Comparison of ENCODE assay signal across 9 mouse cellular contexts in the genomic region with DNA sequence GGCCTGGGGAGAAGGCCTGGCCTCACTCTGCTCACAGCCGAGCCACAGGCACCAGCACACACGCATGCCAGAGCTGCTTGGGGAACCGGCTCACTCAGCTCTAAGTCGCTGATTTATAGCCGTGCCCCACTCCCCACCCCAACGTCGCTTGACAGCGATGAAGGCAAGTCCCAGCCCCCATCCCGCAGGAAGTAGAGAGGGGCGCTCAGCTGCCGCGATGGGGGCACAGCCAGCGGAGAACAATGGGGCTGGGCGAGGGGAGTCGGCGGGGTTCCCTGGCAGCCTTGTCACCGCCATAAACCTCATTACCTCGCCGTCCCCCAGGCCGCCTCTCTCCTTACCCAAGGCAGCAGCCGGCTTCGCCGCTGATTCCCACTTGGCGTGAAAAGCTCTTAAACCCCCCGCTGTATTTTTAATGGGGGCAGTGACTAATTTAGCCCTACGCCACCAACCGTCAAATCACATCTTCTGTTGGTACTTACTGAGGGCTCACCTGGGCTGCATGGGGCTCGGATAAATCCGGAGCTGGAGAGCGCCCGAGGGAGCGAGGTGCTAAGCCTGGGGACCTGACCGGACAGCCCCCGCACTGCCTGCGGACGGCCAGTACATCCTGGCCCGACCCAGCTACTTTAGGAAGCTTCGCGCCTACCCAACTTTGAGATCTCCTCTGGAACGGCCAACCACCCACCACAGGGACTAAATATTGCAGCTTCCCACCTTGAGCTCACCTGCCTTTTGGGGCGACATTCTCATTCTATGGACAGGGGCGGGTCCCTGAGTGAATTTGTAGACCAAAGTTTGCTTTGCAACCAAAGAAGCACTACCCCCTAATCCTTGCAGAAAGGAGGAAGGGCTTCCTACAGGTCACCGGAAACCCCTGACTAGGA.
DNase-seq lines count a peak whose midpoint lies in the region; ATAC-seq and TF ChIP-seq lines count a peak whose summit lies in the region.
"Had no signal": no experiment of that assay in that cellular context is flagged by ENCODE, and none has a peak within 500 bp of the region (broad histone marks: within the 10 kb centered on the region; RNA-seq: fewer than 3 reads in every experiment).

No protein-coding gene starts in this region.

- H3K4me2 ChIP-seq in lung, embryonic 14.5 days, result peak overlapping the region; percentile 61
- H3K4me2 ChIP-seq in embryonic facial prominence, embryonic 12.5 days (replicated peaks), result peak overlapping the region; percentile 49
- peak overlapping the region; percentile 30 for H3K4me2 ChIP-seq in intestine, postnatal 0 days (replicated peaks; ENCODE audit: low read depth)
- peak overlapping the region; percentile 57 for H3K4me2 ChIP-seq in neural tube, embryonic 15.5 days

- peaks cover 37% of the 10 kb centered on the region for H3K27me3 ChIP-seq in lung, embryonic 14.5 days (ENCODE audit: insufficient read depth, low read length)
- H3K27me3 ChIP-seq in embryonic facial prominence, embryonic 12.5 days, result peaks cover 33% of the 10 kb centered on the region
- H3K27me3 ChIP-seq in intestine, postnatal 0 days (replicated peaks; ENCODE audit: control insufficient read depth, insufficient read depth, low read length), result peaks cover 48% of the 10 kb centered on the region
- no peaks in the 10 kb centered on the region; the same call in 1 of the 2 replicates for H3K27me3 ChIP-seq in neural tube, embryonic 15.5 days (replicated peaks)

- no peaks in the 10 kb centered on the region for H3K36me3 ChIP-seq in lung, embryonic 14.5 days (ENCODE audit: insufficient read depth)
- H3K36me3 ChIP-seq in embryonic facial prominence, embryonic 12.5 days, result no peaks in the 10 kb centered on the region
- H3K36me3 ChIP-seq in intestine, postnatal 0 days (ENCODE audit: control insufficient read depth, insufficient read depth), result no peaks in the 10 kb centered on the region
- H3K36me3 ChIP-seq in neural tube, embryonic 15.5 days, result no peaks in the 10 kb centered on the region

- peak; percentile 41 for DNase-seq in lung, embryonic 14.5 days
- DNase-seq in lung, postnatal 4 days, result no peak
- DNase-seq in adrenal gland, adult 2 months, result no peak
- DNase-seq in adrenal gland, postnatal 25 days, result no peak

- peaks cover 25% of the 10 kb centered on the region for H3K4me1 ChIP-seq in lung, embryonic 14.5 days (ENCODE audit: insufficient read depth)
- peaks cover 45% of the 10 kb centered on the region for H3K4me1 ChIP-seq in embryonic facial prominence, embryonic 12.5 days
- no peaks in the 10 kb centered on the region for H3K4me1 ChIP-seq in intestine, postnatal 0 days (replicated peaks; ENCODE audit: control insufficient read depth, insufficient read depth, low read length)
- peaks cover 58% of the 10 kb centered on the region for H3K4me1 ChIP-seq in neural tube, embryonic 15.5 days

- TF ChIP-seq CTCF in lung, embryonic 14.5 days (IDR thresholded peaks at IDR 0.05; ENCODE audit: low read depth), result no peak
- no peak for TF ChIP-seq CTCF in intestine, postnatal 0 days (IDR thresholded peaks at IDR 0.05; ENCODE audit: low read depth)

- ATAC-seq in lung, embryonic 14.5 days (ENCODE audit: insufficient read depth), result no peak
- no peak for ATAC-seq in embryonic facial prominence, embryonic 12.5 days (ENCODE audit: insufficient number of reproducible peaks, insufficient read depth, low FRiP score, low TSS enrichment)
- ATAC-seq in intestine, postnatal 0 days, result no peak
- ATAC-seq in neural tube, embryonic 15.5 days (ENCODE audit: low FRiP score), result peak; percentile 25; the same call in 1 of the 2 replicates
- no peak for ATAC-seq in frontal cortex, adult (ENCODE audit: low TSS enrichment)

- H3K9ac ChIP-seq in lung, embryonic 14.5 days, result peak overlapping the region; percentile 15; the same call in 1 of the 2 replicates
- peak overlapping the region; percentile 34; the same call in 1 of the 2 replicates for H3K9ac ChIP-seq in embryonic facial prominence, embryonic 12.5 days
- H3K9ac ChIP-seq in intestine, postnatal 0 days (ENCODE audit: low read depth, low read length), result no peak overlapping the region
- H3K9ac ChIP-seq in neural tube, embryonic 15.5 days (replicated peaks), result 0 out of 2 replicates have a peak overlapping the region, but pooled peaks have one; percentile 20

- no peak overlapping the region for H3K27ac ChIP-seq in lung, embryonic 14.5 days (ENCODE audit: low read depth)
- no peak overlapping the region for H3K27ac ChIP-seq in embryonic facial prominence, embryonic 12.5 days
- no peak overlapping the region for H3K27ac ChIP-seq in intestine, postnatal 0 days (ENCODE audit: low read depth, low read length)
- peak overlapping the region; percentile 51 for H3K27ac ChIP-seq in neural tube, embryonic 15.5 days (replicated peaks)

- WGBS in lung, embryonic 14.5 days, result 4% methylated on average over 43 of the region's 43 CpGs
- WGBS in embryonic facial prominence, embryonic 12.5 days, result 5% methylated on average over 43 of the region's 43 CpGs
- 7% methylated on average over 43 of the region's 43 CpGs for WGBS in intestine, postnatal 0 days
- 4% methylated on average over 43 of the region's 43 CpGs for WGBS in neural tube, embryonic 15.5 days

- peak overlapping the region; percentile 28 for H3K4me3 ChIP-seq in lung, embryonic 14.5 days (ENCODE audit: low read depth, low read length)
- H3K4me3 ChIP-seq in embryonic facial prominence, embryonic 12.5 days, result peak overlapping the region; percentile 22
- no peak overlapping the region for H3K4me3 ChIP-seq in intestine, postnatal 0 days (ENCODE audit: low read depth, low read length)
- H3K4me3 ChIP-seq in neural tube, embryonic 15.5 days (replicated peaks), result peak overlapping the region; percentile 22
- H3K4me3 ChIP-seq: erythroblast, embryonic 14.5 days had no signal

- H3K9me3 ChIP-seq in lung, embryonic 14.5 days (ENCODE audit: low read depth, low read length), result no peaks in the 10 kb centered on the region
- no peaks in the 10 kb centered on the region for H3K9me3 ChIP-seq in embryonic facial prominence, embryonic 12.5 days
- no peaks in the 10 kb centered on the region for H3K9me3 ChIP-seq in intestine, postnatal 0 days (ENCODE audit: control insufficient read depth)
- no peaks in the 10 kb centered on the region for H3K9me3 ChIP-seq in neural tube, embryonic 15.5 days (replicated peaks)
